Mouse (Mus musculus) MN1 (cell line): ENCODE data around the gene Cep170b.
A peak's percentile ranks its signal among the peaks of the same experiment; 100 is the strongest.

Experiments used
- DNase-seq: peaks from one replicate; pipeline ENCODE4 v3.0.0-alpha.2; 2016; ENCODE audit warnings: low spot score

Cep170b gene

DNA sequence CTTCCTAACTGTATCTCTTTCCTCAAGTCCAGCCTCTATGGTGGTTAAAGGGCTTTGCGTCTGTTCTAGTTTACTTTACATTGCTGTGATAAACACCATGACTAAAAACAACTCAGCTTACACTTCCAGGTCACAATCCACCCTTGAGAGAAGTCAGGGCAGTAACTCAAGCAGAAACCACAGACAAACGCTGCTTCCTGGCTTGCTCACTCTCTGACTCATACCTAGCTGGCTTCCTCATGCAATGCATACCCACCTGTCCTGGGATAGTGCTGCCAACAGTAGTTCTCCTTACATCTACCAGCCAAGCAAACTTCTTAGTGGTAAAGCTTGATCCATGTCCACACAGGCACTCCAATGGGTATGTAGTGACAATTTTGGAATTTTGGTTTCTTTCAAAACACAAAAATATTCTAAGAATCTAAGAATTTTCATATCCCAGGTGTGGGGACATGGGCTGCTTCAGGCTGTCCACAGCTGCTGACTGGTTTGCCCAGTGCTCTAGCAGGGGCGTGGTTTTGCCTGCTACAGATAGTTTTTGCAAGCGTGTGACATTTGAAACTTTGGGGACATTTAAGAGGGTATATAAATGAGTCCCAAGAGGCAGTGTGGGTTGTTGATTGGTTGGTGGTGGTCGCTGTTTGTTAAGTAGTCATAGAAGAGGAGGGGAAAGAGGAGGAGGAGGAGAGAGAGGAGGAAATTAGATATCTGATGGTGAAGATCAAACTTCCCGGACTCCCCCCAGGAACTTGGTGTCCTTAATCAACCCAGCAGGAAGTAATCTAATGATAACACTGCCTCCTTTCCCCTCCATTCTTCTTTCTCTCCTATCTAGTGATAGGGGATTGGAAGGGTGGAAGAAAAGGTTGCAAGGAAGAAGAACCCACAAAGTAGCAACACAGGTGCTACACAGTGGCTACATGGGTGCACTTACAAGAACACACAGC, 17.6 kb upstream of the Cep170b start:
- DNase-seq: no peak

- DNase-seq: peak; percentile 77
These were observed 13.3 kb upstream of the Cep170b start for GRCm38 (mm10) chr12:112706704-112707572.

GRCm38 (mm10) chr12:112707573-112707869, 12.7 kb upstream of the Cep170b start:
- DNase-seq: no peak

- DNase-seq: peak; percentile 33
These were observed 6.3 kb upstream of the Cep170b start for GRCm38 (mm10) chr12:112713984-112714383.

DNA sequence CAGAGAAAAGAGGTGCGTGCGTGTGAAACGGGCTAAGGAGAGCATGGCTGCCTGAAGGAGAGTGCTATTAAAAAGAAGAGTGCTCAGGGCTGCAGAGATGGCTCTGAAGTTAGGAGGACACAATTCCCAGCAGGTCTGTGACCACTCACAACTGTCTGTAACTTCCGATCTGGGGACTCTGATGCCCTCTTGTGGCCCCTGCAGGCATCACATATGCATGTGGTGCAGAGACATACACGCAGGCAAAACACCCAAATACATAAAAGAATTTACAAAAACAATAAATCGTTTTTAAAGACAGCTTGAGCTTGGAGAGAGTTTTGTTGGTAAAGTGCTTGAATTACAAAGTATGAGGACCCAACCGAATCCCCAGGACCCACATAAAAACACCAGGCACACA, 3.1 kb upstream of the Cep170b start:
- DNase-seq: peak; percentile 32

- no peak for DNase-seq
These were observed 1.3 kb upstream of the Cep170b start for GRCm38 (mm10) chr12:112718995-112719394.

GRCm38 (mm10) chr12:112720890-112721423, 702 bp downstream of the Cep170b start:
- no peak for DNase-seq

DNA sequence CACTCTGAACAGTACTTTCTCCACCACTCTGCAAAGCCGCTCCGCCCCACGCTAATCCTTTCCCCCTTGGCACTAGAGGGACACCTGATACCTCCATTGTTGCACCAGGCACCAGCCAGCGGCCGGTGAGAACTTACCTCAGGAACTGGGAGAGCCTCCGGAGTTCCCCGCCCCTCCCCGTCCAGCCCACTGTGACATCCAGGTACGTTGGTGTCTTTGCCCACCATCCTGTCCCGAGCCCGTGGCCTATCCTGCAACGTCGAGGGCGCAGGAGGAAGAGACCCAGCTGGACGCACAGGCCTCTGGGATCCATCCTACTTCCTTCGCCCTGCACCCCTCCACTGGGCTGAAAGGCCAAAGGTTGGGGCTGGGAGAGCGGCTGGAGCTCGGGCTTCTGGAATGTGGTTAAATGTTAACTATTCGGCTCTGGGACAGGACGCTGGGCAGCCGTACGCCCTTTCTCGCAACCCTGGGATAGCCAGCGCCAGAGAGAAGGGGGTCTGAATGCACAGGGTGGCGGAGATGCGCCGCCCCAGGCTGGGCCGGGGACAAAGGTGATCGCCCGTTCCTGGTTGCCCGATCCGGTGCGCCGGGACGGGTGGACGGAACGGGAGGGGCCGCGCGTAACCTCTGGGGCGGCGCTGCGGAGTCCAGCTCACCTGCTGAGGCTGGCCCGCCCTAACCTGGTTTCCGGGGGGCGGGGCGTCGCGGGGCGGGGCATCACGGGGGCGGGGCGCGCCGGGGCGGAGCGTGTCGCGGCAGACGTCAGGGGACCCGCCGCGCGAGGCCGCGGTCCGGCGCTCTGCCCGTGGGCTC, 1.4 kb downstream of the Cep170b start:
- DNase-seq: peak; percentile 49

DNA sequence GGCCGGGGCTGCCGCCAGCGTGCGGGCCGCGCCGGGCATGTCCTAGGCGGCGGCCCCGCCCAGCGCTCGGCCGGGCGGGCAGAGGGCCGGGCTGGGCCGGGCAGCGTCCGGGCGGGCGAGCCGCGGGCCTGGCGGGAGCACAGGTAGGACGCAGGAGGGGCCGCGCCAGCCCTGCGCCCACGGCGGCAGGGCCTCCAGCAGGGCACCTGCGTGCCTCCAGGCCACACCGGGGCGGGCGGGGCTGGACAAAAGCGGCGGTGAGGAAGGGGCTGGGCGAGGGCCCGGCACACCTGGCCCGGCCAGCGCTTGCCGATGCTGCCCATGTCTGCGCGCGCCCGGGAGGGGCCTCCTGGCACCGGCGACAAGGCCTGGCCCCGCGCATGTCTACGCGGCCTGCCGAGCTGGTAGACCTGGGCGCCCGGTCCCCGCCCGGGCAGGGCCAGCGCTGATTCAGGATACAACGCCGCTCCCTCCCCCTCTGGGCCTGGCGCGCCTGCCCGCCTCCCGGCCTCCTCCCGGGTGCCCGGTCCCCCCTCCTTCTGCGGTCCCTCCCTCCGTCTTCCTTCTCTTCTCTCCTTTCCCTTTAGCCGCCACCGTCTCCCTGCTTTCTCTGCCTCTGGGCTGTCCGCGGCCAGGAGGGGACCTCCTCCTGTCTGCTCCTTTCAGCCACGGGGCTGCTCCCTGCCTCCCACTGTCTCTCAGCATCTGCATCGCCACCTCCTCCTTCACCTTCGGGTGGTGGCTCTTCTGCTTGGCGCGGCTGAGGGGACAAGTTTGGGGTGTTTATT, 2.2 kb downstream of the Cep170b start:
- peak; percentile 41 for DNase-seq

DNA sequence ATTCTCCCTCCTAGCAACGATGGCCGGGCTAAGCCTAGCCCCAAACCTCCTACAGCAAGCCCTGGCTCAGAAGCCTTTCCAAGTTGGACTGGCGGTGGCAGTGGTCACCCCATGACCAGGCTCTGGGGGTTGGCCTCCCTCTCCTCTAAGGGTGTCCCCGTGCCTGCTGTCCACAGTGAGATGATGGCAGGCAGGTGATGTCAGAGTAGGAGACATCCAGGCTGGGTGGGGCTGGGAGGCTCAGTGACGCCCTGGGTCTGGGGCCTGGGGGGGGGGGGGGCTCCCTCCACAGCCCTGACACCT, 2.7 kb downstream of the Cep170b start:
- DNase-seq: no peak

GRCm38 (mm10) chr12:112723445-112723844, 3.2 kb downstream of the Cep170b start:
- DNase-seq: no peak

- peak; percentile 67 for DNase-seq
These were observed 4.0 kb downstream of the Cep170b start for GRCm38 (mm10) chr12:112724077-112724805.

GRCm38 (mm10) chr12:112727801-112728200, 7.5 kb downstream of the Cep170b start:
- no peak for DNase-seq

GRCm38 (mm10) chr12:112730808-112731207, 10.6 kb downstream of the Cep170b start:
- DNase-seq: no peak

DNA sequence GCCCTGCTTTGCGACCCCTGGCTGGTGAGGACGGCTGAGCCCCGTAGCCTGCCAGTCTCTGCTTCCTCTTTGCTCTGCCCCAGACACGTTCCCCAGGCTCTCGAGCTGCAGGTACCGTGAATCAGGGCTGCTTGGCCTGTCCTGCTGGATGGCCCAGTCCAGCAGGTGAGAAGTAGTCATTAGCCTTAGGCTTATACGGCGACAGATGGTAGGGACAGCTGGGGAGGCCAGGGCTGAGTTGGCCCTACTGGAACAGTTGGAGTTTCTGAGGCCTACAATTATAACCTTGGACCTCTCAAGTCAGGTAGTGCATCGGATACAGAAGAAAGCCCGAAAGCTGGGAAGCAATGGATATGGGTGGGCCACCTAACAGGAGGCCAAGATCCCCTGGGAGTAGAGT, 12.3 kb downstream of the Cep170b start:
- DNase-seq: no peak

DNA sequence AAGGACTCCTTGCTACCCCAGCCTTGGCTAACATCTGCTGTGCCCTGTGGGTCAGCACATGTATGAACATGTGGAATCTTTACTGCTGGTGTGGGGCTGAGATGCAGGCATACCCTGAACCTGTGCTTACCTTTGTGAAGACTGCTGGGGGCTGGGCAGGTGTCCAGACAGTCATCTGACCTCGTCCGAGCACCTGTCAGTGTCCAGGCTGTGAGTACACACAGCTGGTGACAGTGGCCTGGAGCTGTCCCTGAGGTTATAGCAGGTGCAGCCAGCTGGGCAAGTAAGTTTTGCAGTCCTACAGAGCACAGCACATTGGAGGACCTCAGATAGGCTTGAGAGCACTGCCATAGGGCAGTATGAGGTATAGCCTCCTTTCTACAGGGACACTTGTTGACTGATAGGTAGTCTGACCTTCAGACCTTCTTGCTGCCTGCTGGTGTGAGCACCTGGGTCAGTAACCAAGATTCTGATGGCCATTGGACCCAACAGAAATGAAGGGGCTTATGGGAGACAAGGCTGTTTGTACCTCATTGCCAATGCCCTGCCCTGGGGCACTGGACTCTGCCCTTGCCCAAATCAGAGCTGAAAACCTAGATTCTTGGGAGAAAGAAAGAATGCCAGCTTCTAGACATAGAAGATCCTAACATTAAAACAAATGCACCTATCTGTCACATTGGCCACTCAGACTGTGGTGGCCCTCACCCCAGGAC, 14.0 kb downstream of the Cep170b start:
- no peak for DNase-seq

DNA sequence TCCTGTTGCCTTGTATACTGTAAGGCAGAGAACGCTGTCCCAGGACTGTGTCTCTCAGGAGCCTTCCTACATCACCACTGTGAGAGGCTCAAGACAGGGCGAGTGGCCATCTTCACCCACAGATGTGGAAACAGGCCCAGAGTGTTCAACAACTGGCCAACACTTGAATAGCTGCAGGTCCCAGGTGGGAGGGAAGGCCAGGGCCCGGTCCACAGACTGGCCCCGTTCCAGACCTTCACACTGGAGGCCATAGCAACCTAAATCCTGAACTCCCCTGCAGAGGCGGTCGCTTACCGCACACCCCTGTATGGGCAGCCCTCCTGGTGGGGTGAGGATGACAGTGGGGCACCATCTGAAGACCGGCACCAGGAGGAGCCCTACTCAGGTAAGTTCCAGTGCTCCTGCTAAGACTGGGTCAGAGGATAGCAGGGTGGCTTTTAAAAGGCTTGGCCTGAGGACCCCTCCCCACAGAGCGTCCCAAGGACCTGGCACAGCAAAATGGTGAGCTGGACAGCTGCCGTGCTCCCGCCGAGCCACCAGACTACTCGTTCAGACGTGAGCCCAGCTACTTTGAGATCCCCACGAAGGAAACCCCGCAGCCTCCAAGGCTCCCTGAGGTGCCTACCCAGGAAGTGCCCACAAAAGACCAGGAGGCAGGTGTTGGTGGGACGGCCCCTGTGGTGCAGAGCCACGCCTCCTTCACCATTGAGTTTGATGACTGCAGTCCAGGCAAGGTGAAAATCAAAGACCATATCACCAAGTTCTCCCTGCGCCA, 14.8 kb downstream of the Cep170b start:
- DNase-seq: no peak

- DNase-seq: no peak
These were observed 15.8 kb downstream of the Cep170b start for GRCm38 (mm10) chr12:112735896-112736635.

DNA sequence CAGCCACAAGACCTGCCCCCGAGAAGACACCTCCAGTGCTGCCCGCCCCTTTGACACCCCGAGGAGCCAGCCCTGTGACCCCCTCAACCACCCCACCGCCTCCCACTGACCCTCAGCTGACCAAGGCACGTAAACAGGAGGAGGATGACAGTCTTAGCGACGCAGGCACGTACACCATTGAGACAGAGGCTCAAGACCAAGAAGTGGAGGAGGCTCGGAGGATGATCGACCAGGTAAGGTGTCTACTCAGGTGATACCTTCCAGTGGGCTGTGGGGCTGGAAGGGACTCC, 16.3 kb downstream of the Cep170b start:
- DNase-seq: no peak
